Comparison of ENCODE assay signal across 14 mouse cellular contexts in genomic region chr10:11305365-11306053, GRCm38 (mm10). TPM values are rescaled to one million over a fixed set of nuclear protein-coding genes. Genes with fewer than 3 reads are reported as not detected.
DNase-seq lines count a peak whose midpoint lies in the region; ATAC-seq lines count a peak whose summit lies in the region.
"Had no signal": no experiment of that assay in that cellular context is flagged by ENCODE, and none has a peak within 500 bp of the region (broad histone marks: within the 10 kb centered on the region; RNA-seq: fewer than 3 reads in every experiment).

No protein-coding gene starts in this region.

- H3K9ac ChIP-seq in forebrain, embryonic 12.5 days = no peak overlapping the region
- H3K9ac ChIP-seq in forebrain, embryonic 15.5 days (replicated peaks) = no peak overlapping the region
- no peak overlapping the region for H3K9ac ChIP-seq in neural tube, embryonic 13.5 days
- no peak overlapping the region for H3K9ac ChIP-seq in liver, embryonic 12.5 days
- H3K9ac ChIP-seq: heart, embryonic 15.5 days; hindbrain, embryonic 15.5 days had no signal

- DNase-seq in kidney, postnatal 10 days = peak; percentile 41
- no peak for DNase-seq in kidney, adult 9 months
- no peak for DNase-seq in neural tube, embryonic 10.5 days (ENCODE audit: extremely low spot score, low spot score)
- no peak for DNase-seq in gastrocnemius, adult 18-20 months (ENCODE audit: low spot score)
- DNase-seq: B cell, adult 2 months; cerebellum, adult 11 months had no signal

- 81% methylated on average over 9 of the region's 9 CpGs for WGBS in forebrain, embryonic 12.5 days
- WGBS in forebrain, embryonic 15.5 days = 60% methylated on average over 9 of the region's 9 CpGs
- 81% methylated on average over 9 of the region's 9 CpGs for WGBS in neural tube, embryonic 13.5 days
- WGBS in liver, embryonic 12.5 days (ENCODE audit: insufficient replicate concordance) = 80% methylated on average over 9 of the region's 9 CpGs

- H3K4me3 ChIP-seq in forebrain, embryonic 12.5 days (replicated peaks) = no peak overlapping the region
- H3K4me3 ChIP-seq in forebrain, embryonic 15.5 days = no peak overlapping the region
- H3K4me3 ChIP-seq in neural tube, embryonic 13.5 days = no peak overlapping the region
- no peak overlapping the region for H3K4me3 ChIP-seq in liver, embryonic 12.5 days
- H3K4me3 ChIP-seq: heart, embryonic 15.5 days; hindbrain, embryonic 15.5 days; left cerebral cortex, adult 2 months had no signal

- no peak overlapping the region for H3K4me2 ChIP-seq in forebrain, embryonic 12.5 days
- no peak overlapping the region for H3K4me2 ChIP-seq in forebrain, embryonic 15.5 days (replicated peaks)
- H3K4me2 ChIP-seq in neural tube, embryonic 13.5 days = no peak overlapping the region
- no peak overlapping the region for H3K4me2 ChIP-seq in liver, embryonic 12.5 days
- H3K4me2 ChIP-seq: heart, embryonic 15.5 days; hindbrain, embryonic 15.5 days had no signal

- no peaks in the 10 kb centered on the region for H3K27me3 ChIP-seq in forebrain, embryonic 12.5 days
- no peaks in the 10 kb centered on the region for H3K27me3 ChIP-seq in forebrain, embryonic 15.5 days
- no peaks in the 10 kb centered on the region for H3K27me3 ChIP-seq in neural tube, embryonic 13.5 days
- no peaks in the 10 kb centered on the region for H3K27me3 ChIP-seq in liver, embryonic 12.5 days (replicated peaks)
- H3K27me3 ChIP-seq: heart, embryonic 15.5 days; hindbrain, embryonic 15.5 days; megakaryocyte, embryonic 14.5 days had no signal

- ATAC-seq in forebrain, embryonic 12.5 days (ENCODE audit: low FRiP score) = 0 out of 2 replicates have a peak, but pooled peaks have one; percentile 39
- ATAC-seq in forebrain, embryonic 15.5 days (replicated peaks) = no peak
- 0 out of 2 replicates have a peak, but pooled peaks have one; percentile 13 for ATAC-seq in neural tube, embryonic 13.5 days (ENCODE audit: low read depth)
- ATAC-seq in liver, embryonic 12.5 days = no peak

- no peak overlapping the region for H3K27ac ChIP-seq in forebrain, embryonic 12.5 days
- H3K27ac ChIP-seq in forebrain, embryonic 15.5 days (replicated peaks) = no peak overlapping the region
- H3K27ac ChIP-seq in neural tube, embryonic 13.5 days (replicated peaks) = no peak overlapping the region
- no peak overlapping the region for H3K27ac ChIP-seq in liver, embryonic 12.5 days
- H3K27ac ChIP-seq: heart, embryonic 15.5 days; hindbrain, embryonic 15.5 days; left cerebral cortex, adult 2 months had no signal

- no peaks in the 10 kb centered on the region for H3K4me1 ChIP-seq in forebrain, embryonic 12.5 days
- no peaks in the 10 kb centered on the region for H3K4me1 ChIP-seq in forebrain, embryonic 15.5 days
- H3K4me1 ChIP-seq in neural tube, embryonic 13.5 days (replicated peaks) = no peaks in the 10 kb centered on the region
- peaks cover 11% of the 10 kb centered on the region for H3K4me1 ChIP-seq in liver, embryonic 12.5 days
- H3K4me1 ChIP-seq: hindbrain, embryonic 15.5 days had no signal

- no peaks in the 10 kb centered on the region for H3K9me3 ChIP-seq in forebrain, embryonic 12.5 days
- H3K9me3 ChIP-seq in forebrain, embryonic 15.5 days = no peaks in the 10 kb centered on the region
- H3K9me3 ChIP-seq in neural tube, embryonic 13.5 days = no peaks in the 10 kb centered on the region
- no peaks in the 10 kb centered on the region for H3K9me3 ChIP-seq in liver, embryonic 12.5 days (replicated peaks)
- H3K9me3 ChIP-seq: heart, embryonic 15.5 days; hindbrain, embryonic 15.5 days; megakaryocyte, embryonic 14.5 days had no signal

- H3K36me3 ChIP-seq in forebrain, embryonic 12.5 days (replicated peaks) = no peaks in the 10 kb centered on the region
- H3K36me3 ChIP-seq in forebrain, embryonic 15.5 days = no peaks in the 10 kb centered on the region
- H3K36me3 ChIP-seq in neural tube, embryonic 13.5 days = no peaks in the 10 kb centered on the region
- peaks cover 5% of the 10 kb centered on the region; the same call in 1 of the 2 replicates for H3K36me3 ChIP-seq in liver, embryonic 12.5 days
- H3K36me3 ChIP-seq: heart, embryonic 15.5 days; hindbrain, embryonic 15.5 days had no signal

RNA-seq across cellular contexts. Expression of gene Fbxo30, which starts 24.4 kb away (rescaled TPM):
- polyA plus RNA-seq in forebrain, embryonic 12.5 days (2016; fragmentation: Nextera tagmentation; extraction: Ambion mirVana) = 43.7 and 46.6 TPM in 2 replicates
- 27.7 and 27.9 TPM in 2 replicates for polyA plus RNA-seq in forebrain, embryonic 15.5 days (2015; fragmentation: Nextera tagmentation; extraction: Ambion mirVana)
- polyA plus RNA-seq in neural tube, embryonic 13.5 days (2015; fragmentation: Nextera tagmentation; extraction: Ambion mirVana) = 21.2 and 25.2 TPM in 2 replicates
- 10 to 100 TPM; 13.4 to 18.0 TPM for total RNA-seq in gastrocnemius, adult 18-20 months (2021)
- 48.3 and 49.4 TPM in 2 replicates for polyA plus RNA-seq in liver, embryonic 12.5 days (2016; fragmentation: Nextera tagmentation; extraction: Ambion mirVana)

RNA-seq across cellular contexts. Expression of gene Epm2a, which starts 37.7 kb away (rescaled TPM):
- polyA plus RNA-seq in forebrain, embryonic 12.5 days (2016; fragmentation: Nextera tagmentation; extraction: Ambion mirVana) = 0.68 and 1.7 TPM in 2 replicates
- 0.48 and 0.63 TPM in 2 replicates for polyA plus RNA-seq in forebrain, embryonic 15.5 days (2015; fragmentation: Nextera tagmentation; extraction: Ambion mirVana)
- 0.39 and 0.74 TPM in 2 replicates for polyA plus RNA-seq in neural tube, embryonic 13.5 days (2015; fragmentation: Nextera tagmentation; extraction: Ambion mirVana)
- 10 to 100 TPM; 96.2 to 97.8 TPM for total RNA-seq in gastrocnemius, adult 18-20 months (2021)
- polyA plus RNA-seq in liver, embryonic 12.5 days (2016; fragmentation: Nextera tagmentation; extraction: Ambion mirVana) = 0.13 and 0.43 TPM in 2 replicates

Comparison
In these comparisons a context has a peak if more than half of its experiments do, and no peak if none do; other contexts are left out.
1. ATAC-seq: peak in forebrain, embryonic 12.5 days (single experiment) and neural tube, embryonic 13.5 days (single experiment); none in forebrain, embryonic 15.5 days (single experiment) and liver, embryonic 12.5 days (single experiment).